Mouse (Mus musculus) CH12.LX (cell line): Measurements from ENCODE around the gene Dicer1. TPM values are rescaled to one million over a fixed set of nuclear protein-coding genes. Genes with fewer than 3 reads are reported as not detected.
"Not testable (repeated sequence)": the region's sequence is repeated elsewhere in the genome, so short reads cannot be mapped to it uniquely, and the experiment has no call there.

ENCODE experiments used
- DNase-seq: peaks from one replicate; pipeline ENCODE4 v3.0.0-alpha.2; 2013; ENCODE audit errors: extremely low read depth
- H3K27ac ChIP-seq: 2 replicates; pipeline ENCODE4 v1.5.1; 2012; ENCODE audit warnings: low read depth, mild to moderate bottlenecking, control low read depth, moderate library complexity; ENCODE audit not compliant: insufficient read depth
- H3K27me3 ChIP-seq: replicated peaks from 2 replicates; pipeline ENCODE3; 2012; ENCODE audit warnings: inconsistent platforms
- H3K36me3 ChIP-seq, 2 experiments: replicated peaks in 1 of 2; 2 replicates each; pipeline versions ENCODE3 to v1.6.1; 2012; ENCODE audit warnings: inconsistent platforms in 1 of 2, low read length in 1 of 2, mild to moderate bottlenecking in 1 of 2, mixed read lengths in 1 of 2, moderate library complexity in 1 of 2; ENCODE audit not compliant: control insufficient read depth in 1 of 2, insufficient read depth in 1 of 2
- H3K4me1 ChIP-seq, 2 experiments: 2 replicates each; pipeline ENCODE4 v1.6.1; 2012; ENCODE audit warnings: inconsistent platforms in 1 of 2, moderate library complexity in 1 of 2; ENCODE audit not compliant: insufficient read depth in 2 of 2, control insufficient read depth in 1 of 2
- H3K4me2 ChIP-seq: 2 replicates; pipeline ENCODE4 v1.6.1; 2012; ENCODE audit warnings: low read depth, mild to moderate bottlenecking, control low read depth; ENCODE audit not compliant: poor library complexity, insufficient read depth, severe bottlenecking
- H3K4me3 ChIP-seq, 3 experiments: fragments of 150-350 bp in 1 of 3; sonication (generic) in 1 of 3; replicated peaks in 1 of 3; 2 replicates each; pipeline versions ENCODE3 to v1.5.1; 2011 to 2012; ENCODE audit warnings: low read depth in 2 of 3, low read length in 2 of 3, mild to moderate bottlenecking in 2 of 3, moderate library complexity in 2 of 3, control low read depth in 1 of 3, improper control_type of control experiment in 1 of 3, inconsistent platforms in 1 of 3, mixed read lengths in 1 of 3; ENCODE audit not compliant: poor library complexity in 1 of 3
- H3K79me2 ChIP-seq: replicated peaks from 2 replicates; pipeline ENCODE4 v1.6.1; 2012; ENCODE audit warnings: mild to moderate bottlenecking, moderate library complexity; ENCODE audit not compliant: control insufficient read depth, poor library complexity, insufficient read depth, severe bottlenecking; ENCODE audit errors: extremely low read depth
- H3K9ac ChIP-seq: 2 replicates; pipeline ENCODE4 v1.6.1; 2012; ENCODE audit warnings: low read depth, mild to moderate bottlenecking, control low read depth, moderate library complexity; ENCODE audit not compliant: insufficient read depth
- H3K9me3 ChIP-seq: replicated peaks from 2 replicates; pipeline ENCODE3; 2012; ENCODE audit warnings: low read length, inconsistent platforms, mixed read lengths
- CHD2 ChIP-seq: IDR thresholded peaks from 2 replicates; pipeline ENCODE4 v1.6.1; 2011; ENCODE audit warnings: low read length, improper control_type of control experiment
- HCFC1 ChIP-seq: IDR thresholded peaks from 2 replicates; pipeline ENCODE4 v1.6.1; 2012; ENCODE audit warnings: low read depth, mild to moderate bottlenecking, inconsistent platforms, low read length, improper control_type of control experiment
- JUND ChIP-seq: conservative IDR thresholded peaks from 2 replicates; pipeline ENCODE4 v1.6.1; 2011; ENCODE audit warnings: low read depth, low read length, improper control_type of control experiment
- MAX ChIP-seq: IDR thresholded peaks from 2 replicates; pipeline ENCODE4 v1.6.1; 2011; ENCODE audit warnings: low read length, improper control_type of control experiment
- MAZ ChIP-seq: IDR thresholded peaks from 2 replicates; pipeline ENCODE4 v1.6.1; 2012; ENCODE audit warnings: low read depth, mild to moderate bottlenecking, inconsistent platforms, low read length, improper control_type of control experiment, moderate library complexity
- MYC ChIP-seq: IDR thresholded peaks from 2 replicates; pipeline ENCODE4 v1.6.1; 2011; ENCODE audit warnings: low read depth, mild to moderate bottlenecking, improper control_type of control experiment, low read length
- POLR2A ChIP-seq: IDR thresholded peaks from 2 replicates; pipeline ENCODE4 v1.6.1; 2011; ENCODE audit warnings: low read depth, mild to moderate bottlenecking, improper control_type of control experiment, low read length
- POLR2AphosphoS2 ChIP-seq: IDR thresholded peaks from 2 replicates; pipeline ENCODE4 v1.6.1; 2011; ENCODE audit warnings: low read depth, low read length, improper control_type of control experiment
- RAD21 ChIP-seq: IDR thresholded peaks from 2 replicates; pipeline ENCODE4 v1.6.1; 2011; ENCODE audit warnings: low read depth, mild to moderate bottlenecking, low read length, improper control_type of control experiment, moderate library complexity
- RCOR1 ChIP-seq: conservative IDR thresholded peaks from 2 replicates; pipeline ENCODE4 v1.6.1; 2012; ENCODE audit warnings: low read depth, mild to moderate bottlenecking, inconsistent platforms, low read length, improper control_type of control experiment
- TBP ChIP-seq: conservative IDR thresholded peaks from 2 replicates; pipeline ENCODE4 v1.6.1; 2011; ENCODE audit warnings: low read depth, low read length, improper control_type of control experiment
- UBTF ChIP-seq: IDR thresholded peaks from 2 replicates; pipeline ENCODE4 v1.6.1; 2012; ENCODE audit warnings: low read depth, mild to moderate bottlenecking, inconsistent platforms, low read length, improper control_type of control experiment, moderate library complexity
- ZKSCAN1 ChIP-seq: IDR thresholded peaks from 2 replicates; pipeline ENCODE4 v1.6.1; 2012; ENCODE audit warnings: low read depth, inconsistent platforms, low read length, improper control_type of control experiment, borderline replicate concordance
- ZMIZ1 ChIP-seq: IDR thresholded peaks from 2 replicates; pipeline ENCODE4 v1.6.1; 2012; ENCODE audit warnings: low read depth, mild to moderate bottlenecking, inconsistent platforms, low read length, improper control_type of control experiment
- dilution Hi-C: fragments of 300-500 bp; cut with MboI; formaldehyde crosslinking; loops from 2 replicates; pipeline ENCODE4 v1.14.3; 2020; ENCODE audit warnings: low sequenced_read_pairs; ENCODE audit not compliant: extremely low pct_unique_long_range_greater_than_20kb, extremely low pct_ligation_motif_present
- in situ Hi-C: fragments of 300-500 bp; cut with MboI; formaldehyde crosslinking; loops from 3 replicates; pipeline ENCODE4 v1.14.3; 2019; ENCODE audit warnings: low sequenced_read_pairs, low pct_ligation_motif_present, low pct_unique_long_range_greater_than_20kb, mixed read lengths
- polyA plus RNA-seq: library from polyadenylated mRNA; unstranded; fragments of >175 nt; gene quantifications from 2 replicates; pipeline ENCODE4 v1.2.1, GENCODE M21; 2012; ENCODE audit warnings: low read depth; ENCODE audit not compliant: insufficient read length
- total RNA-seq, 2 experiments: library from RNA; depleted of rRNA; stranded (reverse); fragments of 300-350 nt in 1 of 2; fragments of >200 nt in 1 of 2; gene quantifications; 2 replicates each; pipeline ENCODE4 v1.2.3; 2012 to 2014

Gene Dicer1
- total and polyA plus RNA-seq, 3 experiments: 22.0 to 41.1 (median 23.2) TPM

GRCm38 (mm10) chr12:104733165-104733564 lies 18.6 kb downstream of the Dicer1 start:
- Histone ChIP-seq H3K9ac (no peak overlapping the region), H3K4me3 (no peak overlapping the region), H3K27ac (no peak overlapping the region), H3K36me3 (peaks cover 49 to 93% of the 10 kb centered on the region in 2 experiments), H3K79me2 (0 out of 2 replicates have a peak, but pooled peaks cover 2% of the 10 kb centered on the region), H3K4me1 (no peaks in the 10 kb centered on the region), H3K4me2 (no peak overlapping the region), H3K9me3 (no peaks in the 10 kb centered on the region), H3K27me3 (no peaks in the 10 kb centered on the region)
- TF ChIP-seq MAZ: no peak
- TF ChIP-seq TBP: no peak
- TF ChIP-seq RCOR1: no peak
- TF ChIP-seq MAX: no peak
- TF ChIP-seq JUND: no peak
- TF ChIP-seq POLR2AphosphoS2: no peak
- TF ChIP-seq HCFC1: no peak
- TF ChIP-seq ZMIZ1: no peak
- no peak for TF ChIP-seq POLR2A
- TF ChIP-seq RAD21: no peak
- DNase-seq: no peak
- dilution Hi-C loops (no loop called here), in situ Hi-C loops (no loop called here)

DNA sequence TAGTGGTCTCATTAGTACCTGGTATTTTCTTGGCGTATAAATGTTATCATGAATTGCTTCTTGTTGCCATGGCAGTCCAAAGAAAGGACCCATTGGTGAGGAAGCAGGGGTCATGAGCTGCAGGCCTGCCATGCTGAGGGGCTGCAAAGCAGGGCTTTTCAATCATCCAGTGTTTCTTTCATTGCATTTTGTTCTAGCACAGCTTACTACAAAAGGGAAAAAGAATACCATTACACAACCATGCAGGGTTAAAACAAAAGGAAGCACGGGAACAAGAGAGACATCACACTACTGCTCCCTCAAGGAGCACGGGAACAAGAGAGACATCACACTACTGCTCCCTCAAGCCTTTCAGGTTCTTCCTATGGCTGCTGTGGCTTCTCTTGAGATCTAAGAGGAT lies 20.0 kb downstream of the Dicer1 start:
- peaks cover 53 to 95% of the 10 kb centered on the region in 2 experiments for H3K36me3 ChIP-seq
- no peaks in the 10 kb centered on the region for H3K27me3 ChIP-seq
- H3K4me2 ChIP-seq: no peak overlapping the region
- H3K9me3 ChIP-seq: no peaks in the 10 kb centered on the region
- 0 out of 2 replicates have a peak, but pooled peaks cover 2% of the 10 kb centered on the region for H3K79me2 ChIP-seq
- dilution Hi-C loops: no loop called here
- DNase-seq: no peak
- in situ Hi-C loops: no loop called here
- no peak overlapping the region for H3K4me3 ChIP-seq
- H3K27ac ChIP-seq: no peak overlapping the region
- no peak overlapping the region for H3K9ac ChIP-seq
- no peaks in the 10 kb centered on the region for H3K4me1 ChIP-seq
- TF ChIP-seq CHD2 (no peak), UBTF (no peak), ZKSCAN1 (no peak), MYC (no peak)

DNA sequence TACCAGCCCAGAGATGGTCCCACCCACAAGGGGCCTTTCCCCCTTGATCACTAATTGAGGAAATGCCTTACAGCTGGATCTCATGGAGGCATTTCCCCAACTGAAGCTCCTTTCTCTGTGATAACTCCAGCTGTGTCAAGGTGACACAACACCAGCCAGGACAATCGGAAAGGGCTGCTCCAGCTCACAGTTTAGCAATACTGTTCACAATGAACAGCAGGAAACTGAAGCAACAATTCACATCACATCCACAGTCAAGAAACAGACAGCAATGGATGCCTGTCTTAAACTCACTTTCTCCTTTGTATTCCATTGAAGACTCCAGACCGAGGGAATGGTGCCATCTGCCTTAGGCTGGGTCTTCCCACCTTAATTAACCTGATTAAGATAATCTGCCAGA lies 25.3 kb downstream of the Dicer1 start:
- H3K27me3 ChIP-seq, in situ Hi-C loops, dilution Hi-C loops, DNase-seq, H3K27ac ChIP-seq, H3K4me3 ChIP-seq, H3K9ac ChIP-seq, H3K79me2 ChIP-seq, H3K9me3 ChIP-seq, H3K4me2 ChIP-seq, H3K4me1 ChIP-seq: not testable (repeated sequence)
- peaks cover 53 to 83% of the 10 kb centered on the region in 2 experiments for H3K36me3 ChIP-seq
